Mouse (Mus musculus): ENCODE measurements at regions not wholly inside any gene's neighbourhood (a gene's known extent, or its start where the extent isn't known, plus 50 kb on each side); places are given as distances from the start of the nearest gene placed in this dataset.

DNA sequence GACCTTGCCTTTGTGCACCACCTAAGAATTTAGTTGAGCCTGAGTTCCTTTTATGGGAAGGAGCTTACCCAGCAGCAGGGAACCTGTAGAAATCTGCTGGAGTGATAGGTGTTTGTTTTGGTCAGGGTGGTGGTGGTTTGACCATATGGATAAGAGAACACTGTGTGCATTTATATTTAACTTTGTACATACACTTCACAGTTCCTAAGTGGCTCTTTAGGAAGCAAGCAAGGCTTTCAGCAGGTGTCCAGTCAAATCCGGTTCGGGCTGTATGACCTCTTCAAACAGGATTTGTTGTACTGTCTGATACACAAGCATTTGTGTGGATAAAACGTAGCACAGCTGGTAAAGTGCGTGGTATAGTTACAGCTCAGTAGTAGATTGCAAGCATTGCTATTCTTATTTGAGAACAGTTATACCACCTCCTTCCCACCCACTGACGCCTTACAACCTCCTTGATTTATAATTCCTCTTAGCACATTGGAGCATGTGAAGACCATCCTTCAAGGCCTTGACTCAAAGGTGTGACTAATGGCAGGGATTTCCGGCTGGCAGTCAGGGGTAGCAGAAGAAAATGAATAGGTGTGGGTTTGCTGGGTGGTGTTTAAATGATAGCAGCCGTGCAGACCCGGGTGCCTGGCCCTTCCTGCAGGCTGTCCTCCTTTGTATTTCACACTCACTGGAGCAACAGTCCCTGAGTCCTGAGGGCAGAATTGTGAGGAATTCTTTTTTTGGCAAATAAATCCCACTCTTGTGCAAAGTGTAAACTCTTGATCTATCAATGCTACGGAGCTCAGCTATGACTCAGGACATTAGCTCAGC lies 79.4 kb upstream of the Osmr start:
- no peak for TF ChIP-seq EP300 (optimal IDR thresholded peaks at IDR 0.05)
- no peak for TF ChIP-seq CTCF (IDR thresholded peaks at IDR 0.05; ENCODE audit: low read depth)
- Histone ChIP-seq H3K27me3 (ENCODE audit: control insufficient read depth, insufficient read depth, low read length) (no peaks in the 10 kb centered on the region), H3K9me3 (ENCODE audit: control insufficient read depth, low read length) (no peaks in the 10 kb centered on the region), H3K4me1 (replicated peaks; ENCODE audit: control insufficient read depth, insufficient read depth) (peaks cover 3% of the 10 kb centered on the region; the same call in 1 of the 2 replicates), H3K27ac (replicated peaks) (no peak overlapping the region), H3K9ac (ENCODE audit: low read length) (no peak overlapping the region), H3K4me2 (replicated peaks; ENCODE audit: low read depth) (no peak overlapping the region), H3K36me3 (ENCODE audit: control insufficient read depth, insufficient read depth, low read length) (no peaks in the 10 kb centered on the region), H3K4me3 (ENCODE audit: low read depth, low read length) (no peak overlapping the region)
- 35% methylated on average over 9 of the region's 9 CpGs for WGBS
- DNase-seq (ENCODE audit: low spot score), result no peak
- ATAC-seq (ENCODE audit: low FRiP score, low TSS enrichment), result no peak

DNA sequence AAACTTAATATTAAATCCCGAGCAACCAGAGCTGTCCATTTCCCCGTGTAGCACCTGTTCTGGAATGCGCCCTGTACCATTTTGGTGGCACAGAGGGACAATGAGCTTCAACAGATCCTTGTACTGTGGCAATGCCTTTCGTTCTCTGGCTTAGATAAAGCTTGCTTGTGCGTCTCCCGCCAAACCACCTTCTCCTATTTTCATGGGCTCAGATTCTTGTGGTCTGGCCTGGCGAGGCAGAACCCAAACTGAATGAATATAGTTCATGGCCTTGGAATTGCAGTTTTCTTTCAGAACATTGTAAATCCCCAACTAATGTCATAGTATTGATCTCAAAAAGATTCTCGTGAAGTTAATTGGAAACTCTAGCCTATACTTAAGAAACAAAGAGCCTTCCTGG lies 85.1 kb upstream of the Osmr start:
- Histone ChIP-seq H3K36me3 (ENCODE audit: control insufficient read depth, insufficient read depth, low read length) (no peaks in the 10 kb centered on the region), H3K9ac (ENCODE audit: low read length) (no peak overlapping the region), H3K4me3 (ENCODE audit: low read depth, low read length) (no peak overlapping the region), H3K27me3 (ENCODE audit: control insufficient read depth, insufficient read depth, low read length) (no peaks in the 10 kb centered on the region), H3K27ac (replicated peaks) (no peak overlapping the region), H3K4me1 (replicated peaks; ENCODE audit: control insufficient read depth, insufficient read depth) (no peaks in the 10 kb centered on the region), H3K9me3 (ENCODE audit: control insufficient read depth, low read length) (no peaks in the 10 kb centered on the region), H3K4me2 (replicated peaks; ENCODE audit: low read depth) (no peak overlapping the region)
- DNase-seq (ENCODE audit: low spot score) (no peak), ATAC-seq (ENCODE audit: low FRiP score, low TSS enrichment) (no peak)
- TF ChIP-seq CTCF (IDR thresholded peaks at IDR 0.05; ENCODE audit: low read depth) (no peak), EP300 (optimal IDR thresholded peaks at IDR 0.05) (no peak)
- 91% methylated on average over 8 of the region's 8 CpGs for WGBS

DNA sequence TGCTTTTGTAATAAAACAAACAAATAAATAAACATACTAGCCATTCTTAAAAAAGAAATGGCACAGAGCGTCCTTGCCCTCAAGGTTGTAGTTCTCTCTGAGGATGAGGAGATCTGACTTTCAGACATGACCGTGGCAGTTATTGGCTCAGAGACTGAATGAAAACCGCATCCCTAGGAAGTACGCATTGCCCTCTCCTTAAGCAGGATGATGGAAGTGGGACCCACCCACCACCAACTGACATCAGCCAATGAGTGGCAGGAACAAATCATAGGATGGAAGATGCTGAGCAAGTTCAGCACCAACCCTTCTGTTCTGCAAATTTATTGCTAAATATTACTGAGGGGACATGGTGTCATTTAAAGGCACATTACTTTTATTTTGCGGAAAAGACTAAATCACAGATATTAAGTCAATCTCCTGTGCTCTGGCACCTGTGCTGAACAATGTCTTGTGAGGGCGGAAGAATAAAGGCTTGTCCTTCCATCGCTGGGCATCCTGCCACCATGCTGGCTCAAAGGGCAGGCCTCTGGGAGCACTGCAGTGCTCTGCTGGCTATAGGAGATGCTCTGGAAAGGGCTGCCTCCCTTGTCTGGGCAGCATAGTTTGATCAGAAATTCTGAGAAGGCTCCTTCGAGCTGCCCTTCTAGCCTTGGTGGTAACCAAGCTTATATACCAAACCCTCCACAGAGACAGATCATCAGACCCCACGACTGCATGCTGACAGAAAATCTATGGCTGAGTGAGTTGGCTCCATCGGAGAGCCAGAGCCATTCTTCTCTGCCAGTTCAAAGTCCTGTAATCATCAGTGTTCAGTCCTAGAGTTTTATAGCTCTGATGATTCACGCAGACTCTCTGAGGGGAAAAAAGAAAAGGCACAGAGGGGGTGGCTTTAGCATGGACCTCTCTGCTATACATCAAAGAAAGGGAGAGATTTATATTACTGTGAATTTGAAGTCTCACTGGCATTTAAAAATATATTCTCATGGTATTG lies 86.3 kb upstream of the Osmr start:
- ATAC-seq (ENCODE audit: low FRiP score, low TSS enrichment) (no peak), DNase-seq (ENCODE audit: low spot score) (no peak)
- TF ChIP-seq CTCF (IDR thresholded peaks at IDR 0.05; ENCODE audit: low read depth) (no peak), EP300 (optimal IDR thresholded peaks at IDR 0.05) (no peak)

DNA sequence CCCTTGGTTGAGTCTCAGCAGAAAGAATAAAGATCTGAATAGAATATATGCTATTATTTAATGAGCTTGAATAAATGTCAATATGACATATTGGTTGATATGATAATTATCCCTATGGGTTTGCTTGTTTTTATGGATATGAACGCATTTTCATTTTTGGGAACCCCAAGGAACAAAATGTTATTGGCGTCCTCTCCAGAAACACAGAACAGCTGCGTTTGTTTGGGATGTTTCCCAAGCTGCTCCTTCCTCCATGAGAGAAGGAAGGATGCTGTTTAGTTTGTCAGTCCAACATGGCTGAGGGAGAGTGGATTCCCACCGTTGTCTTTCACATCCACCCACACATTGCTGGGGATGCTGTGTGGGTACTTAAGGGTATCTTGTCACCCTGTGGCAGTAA lies 89.9 kb upstream of the Osmr start:
- Histone ChIP-seq H3K27me3 (ENCODE audit: control insufficient read depth, insufficient read depth, low read length) (no peaks in the 10 kb centered on the region), H3K27ac (replicated peaks) (0 out of 2 replicates have a peak overlapping the region, but pooled peaks have one; percentile 13), H3K4me3 (ENCODE audit: low read depth, low read length) (no peak overlapping the region), H3K4me1 (replicated peaks; ENCODE audit: control insufficient read depth, insufficient read depth) (no peaks in the 10 kb centered on the region), H3K36me3 (ENCODE audit: control insufficient read depth, insufficient read depth, low read length) (no peaks in the 10 kb centered on the region), H3K4me2 (replicated peaks; ENCODE audit: low read depth) (no peak overlapping the region), H3K9ac (ENCODE audit: low read length) (no peak overlapping the region), H3K9me3 (ENCODE audit: control insufficient read depth, low read length) (no peaks in the 10 kb centered on the region)
- ATAC-seq (ENCODE audit: low FRiP score, low TSS enrichment) (no peak), DNase-seq (ENCODE audit: low spot score) (no peak)
- 58% methylated on average over 4 of the region's 4 CpGs for WGBS
- TF ChIP-seq CTCF (IDR thresholded peaks at IDR 0.05; ENCODE audit: low read depth) (no peak), EP300 (optimal IDR thresholded peaks at IDR 0.05) (no peak)

More for the DNA sequence above, 86.3 kb upstream of the Osmr start:
- H3K9ac ChIP-seq (ENCODE audit: low read length), result no peak overlapping the region
- no peaks in the 10 kb centered on the region for H3K27me3 ChIP-seq (ENCODE audit: control insufficient read depth, insufficient read depth, low read length)
- no peak overlapping the region for H3K27ac ChIP-seq (replicated peaks)
- no peak overlapping the region for H3K4me3 ChIP-seq (ENCODE audit: low read depth, low read length)
- no peak overlapping the region for H3K4me2 ChIP-seq (replicated peaks; ENCODE audit: low read depth)
- WGBS, result 77% methylated on average over 11 of the region's 11 CpGs
- no peaks in the 10 kb centered on the region for H3K4me1 ChIP-seq (replicated peaks; ENCODE audit: control insufficient read depth, insufficient read depth)
- no peaks in the 10 kb centered on the region for H3K36me3 ChIP-seq (ENCODE audit: control insufficient read depth, insufficient read depth, low read length)
- H3K9me3 ChIP-seq (ENCODE audit: control insufficient read depth, low read length), result no peaks in the 10 kb centered on the region

GRCm38 (mm10) chr15:6965446-6965845 lies 90.7 kb upstream of the Osmr start:
- Histone ChIP-seq H3K9me3 (ENCODE audit: control insufficient read depth, low read length) (no peaks in the 10 kb centered on the region), H3K36me3 (ENCODE audit: control insufficient read depth, insufficient read depth, low read length) (no peaks in the 10 kb centered on the region), H3K27me3 (ENCODE audit: control insufficient read depth, insufficient read depth, low read length) (no peaks in the 10 kb centered on the region), H3K4me3 (ENCODE audit: low read depth, low read length) (no peak overlapping the region), H3K27ac (replicated peaks) (no peak overlapping the region), H3K4me1 (replicated peaks; ENCODE audit: control insufficient read depth, insufficient read depth) (no peaks in the 10 kb centered on the region), H3K9ac (ENCODE audit: low read length) (no peak overlapping the region), H3K4me2 (replicated peaks; ENCODE audit: low read depth) (no peak overlapping the region)
- 44% methylated on average over 4 of the region's 4 CpGs for WGBS
- no peak for ATAC-seq (ENCODE audit: low FRiP score, low TSS enrichment)
- no peak for DNase-seq (ENCODE audit: low spot score)
- TF ChIP-seq CTCF (IDR thresholded peaks at IDR 0.05; ENCODE audit: low read depth) (no peak), EP300 (optimal IDR thresholded peaks at IDR 0.05) (no peak)
